Mouse (Mus musculus) left cerebral cortex, adult 8-10 months (tissue): ENCODE data around the gene Gm45062. TPM values are rescaled to one million over a fixed set of nuclear protein-coding genes. Genes with fewer than 3 reads are reported as not detected.

Experiments used
- DNase-seq, 2 experiments: peaks; one replicate each; pipeline ENCODE4 v3.0.0; 2022; ENCODE audit warnings: low spot score in 2 of 2
- total RNA-seq, 4 experiments: library from RNA; stranded (reverse); gene quantifications; 2 replicates each; pipeline ENCODE4 v1.2.4; 2022

Gm45062 gene
- total RNA-seq, 4 experiments from 2014 or later = 7.1 to 11.2 (median 10.4) TPM

GRCm38 (mm10) chr6:8617369-8617768 is 358.1 kb downstream of the Gm45062 start:
- DNase-seq = no peak

GRCm38 (mm10) chr6:8619582-8620350 is 360.5 kb downstream of the Gm45062 start:
- DNase-seq = no peak

DNA sequence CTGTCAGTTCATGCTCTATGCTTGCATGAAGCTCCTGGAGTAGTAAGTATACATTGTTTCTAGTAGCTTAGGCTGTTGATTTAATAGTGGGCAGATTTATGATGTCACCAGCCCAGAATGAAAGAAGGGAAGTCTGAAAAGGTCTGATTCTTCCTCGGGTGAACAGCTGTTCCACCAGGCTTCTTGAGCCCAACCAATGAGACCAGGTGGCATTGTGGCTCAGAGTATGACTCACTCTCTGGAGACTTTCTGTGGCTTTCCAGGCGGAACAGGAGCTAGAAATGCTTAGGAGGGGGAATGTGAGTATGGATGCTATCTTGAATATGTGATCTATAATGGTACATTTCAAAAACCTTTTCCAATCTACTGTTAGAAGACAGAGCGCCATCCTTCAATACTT is 363.8 kb downstream of the Gm45062 start:
- peak in 1 of 2 experiments; percentile 35 for DNase-seq

GRCm38 (mm10) chr6:8628226-8628625 is 369.0 kb downstream of the Gm45062 start:
- no peak for DNase-seq

GRCm38 (mm10) chr6:8628715-8629267 is 369.5 kb downstream of the Gm45062 start:
- no peak for DNase-seq

DNA sequence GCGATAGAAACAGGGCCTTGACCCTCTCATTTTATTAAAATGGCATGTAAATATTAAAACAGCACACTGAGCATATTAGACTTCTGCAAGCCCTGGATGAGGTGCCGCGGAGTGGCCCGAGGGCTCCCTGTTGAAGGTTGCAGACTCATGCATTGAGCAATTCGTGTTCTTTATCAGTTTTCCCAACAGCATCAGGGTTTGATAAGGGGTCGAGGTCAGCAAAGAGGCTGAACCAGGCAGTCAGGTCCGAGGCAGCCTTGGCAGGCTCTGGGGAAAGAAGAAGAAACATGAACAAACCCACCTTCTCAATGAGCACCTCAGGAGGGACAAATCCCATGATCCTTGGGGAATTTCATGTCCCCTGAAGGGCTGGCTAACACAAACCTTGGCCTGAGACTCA is 371.3 kb downstream of the Gm45062 start:
- no peak for DNase-seq

DNA sequence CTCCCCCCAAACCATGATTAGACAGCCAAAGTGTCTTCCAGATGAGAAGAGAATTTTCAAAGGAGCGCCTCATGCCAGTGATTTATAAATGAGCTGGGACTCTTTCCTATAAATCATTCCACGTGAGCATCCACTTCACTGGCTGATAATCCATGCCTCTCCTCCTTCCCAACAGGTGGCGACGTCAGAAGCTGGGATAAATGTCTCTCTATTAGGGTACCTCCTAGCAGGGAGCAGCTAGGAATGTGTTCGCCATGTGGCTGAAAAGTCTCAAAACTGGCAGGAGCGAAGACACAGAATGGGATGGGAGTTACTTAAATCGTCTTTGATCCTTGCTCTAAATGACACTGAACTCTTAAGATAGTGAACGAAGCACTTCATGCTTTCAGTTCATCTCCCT is 372.1 kb downstream of the Gm45062 start:
- DNase-seq = no peak

DNA sequence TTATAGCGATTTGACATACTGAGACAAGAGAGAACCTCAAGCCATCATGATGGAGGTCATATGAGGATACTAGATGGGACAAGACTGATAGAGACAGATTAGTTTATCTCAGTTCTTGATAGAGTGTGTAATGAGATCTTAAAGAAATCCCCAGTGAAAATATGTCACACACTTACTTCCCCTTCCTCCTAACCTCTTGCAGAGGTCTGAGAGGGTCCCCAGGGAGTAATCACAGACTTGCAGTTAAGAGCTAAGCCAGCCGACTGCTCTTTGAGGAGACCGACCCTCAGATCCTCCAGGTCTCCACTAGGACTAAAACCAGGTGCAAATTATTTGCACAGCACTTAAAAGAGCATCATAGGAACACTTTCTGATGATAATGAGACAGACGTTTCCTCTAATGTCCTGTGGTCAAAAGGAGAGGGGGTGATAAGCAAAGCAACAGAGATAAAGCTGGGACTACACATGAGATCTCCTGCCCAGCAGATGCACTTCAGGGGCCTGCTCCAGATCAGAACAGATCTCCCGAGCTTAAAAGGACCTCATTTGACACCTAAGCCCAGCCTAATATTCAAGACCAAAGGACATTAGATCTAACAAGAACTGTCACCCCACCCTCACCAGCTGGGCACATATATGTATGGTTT is 372.9 kb downstream of the Gm45062 start:
- no peak for DNase-seq

GRCm38 (mm10) chr6:8632701-8633100 is 373.5 kb downstream of the Gm45062 start:
- no peak for DNase-seq

GRCm38 (mm10) chr6:8638122-8638521 is 378.9 kb downstream of the Gm45062 start:
- peak in 1 of 2 experiments; percentile 73 for DNase-seq

- peak in 1 of 2 experiments; percentile 50 for DNase-seq
These were observed 379.6 kb downstream of the Gm45062 start for GRCm38 (mm10) chr6:8638899-8639298.

DNA sequence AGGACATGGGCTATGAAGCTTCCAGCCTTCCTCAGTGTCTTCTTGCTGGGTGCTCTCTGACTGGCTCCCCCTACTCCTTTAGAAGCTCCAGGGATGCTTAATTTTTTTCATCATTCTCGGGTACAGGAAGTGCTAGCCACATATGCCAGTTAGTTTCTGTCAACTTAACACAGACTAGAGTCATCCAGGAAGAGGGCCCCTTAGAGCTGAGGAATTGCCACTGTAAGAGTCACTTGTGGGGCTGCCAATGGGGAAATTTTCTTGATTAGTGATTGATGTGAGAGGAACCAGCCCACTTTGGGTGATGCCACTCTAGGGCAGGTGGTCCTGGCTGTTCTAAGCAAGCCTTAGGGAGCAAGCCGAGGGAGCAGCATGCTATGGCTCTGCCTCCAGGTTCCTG is 380.3 kb downstream of the Gm45062 start:
- no peak for DNase-seq

DNA sequence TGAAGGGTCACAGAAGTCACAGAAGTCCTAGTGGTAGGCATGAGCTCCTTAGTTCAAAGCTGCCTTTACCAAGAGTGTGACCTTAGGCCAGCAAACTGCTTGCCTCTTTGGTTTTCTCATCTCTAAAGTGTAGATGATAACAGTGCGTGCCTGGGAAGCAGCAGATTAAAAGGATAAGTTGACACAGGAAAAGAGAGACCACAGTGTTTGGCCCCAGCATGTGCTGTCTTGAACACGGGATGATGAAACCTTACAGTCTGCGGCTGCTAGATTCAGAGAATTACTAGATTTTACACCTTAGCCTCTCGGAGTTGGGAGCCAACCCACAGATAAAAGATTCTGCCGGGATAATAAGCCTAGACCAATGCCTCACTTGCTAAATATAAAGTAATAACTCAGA is 381.6 kb downstream of the Gm45062 start:
- DNase-seq = no peak

- DNase-seq = peak in 1 of 2 experiments; percentile 76
These were observed 385.5 kb downstream of the Gm45062 start for GRCm38 (mm10) chr6:8644703-8645102.

DNA sequence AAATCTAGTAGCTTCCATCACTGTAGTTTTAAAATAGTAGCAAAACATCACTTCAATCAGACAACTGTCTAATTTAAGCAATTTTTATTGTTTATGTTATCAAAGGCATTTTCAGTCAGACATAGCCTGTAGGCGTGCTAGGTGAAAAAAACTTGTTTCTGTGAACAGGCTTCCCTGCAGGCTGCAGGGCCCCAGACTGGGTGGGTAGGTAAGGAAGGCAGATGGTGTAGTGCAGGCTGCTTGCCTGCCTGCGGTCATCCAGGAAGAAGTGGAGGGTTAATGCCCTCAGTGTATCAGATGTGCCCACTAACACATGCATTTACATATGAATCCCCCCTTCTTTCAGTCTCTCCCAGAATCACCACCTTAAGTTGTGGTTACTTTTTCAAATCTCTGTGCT is 386.5 kb downstream of the Gm45062 start:
- DNase-seq = peak in 1 of 2 experiments; percentile 52

Other genes with a start within 250 kb of the Gm45062 start
- under 1 TPM; 0.39 to 0.62 (median 0.56) TPM for gene Col28a1, start 66.8 kb upstream of the Gm45062 start, total RNA-seq
- 10 to 100 TPM; 23.9 to 26.0 (median 25.4) TPM for gene Mios, start 50.2 kb upstream of the Gm45062 start, total RNA-seq
- gene Rpa3, start 277 bp upstream of the Gm45062 start, total RNA-seq = 10 to 100 TPM; 14.9 to 17.9 (median 15.7) TPM
- 10 to 100 TPM; 42.1 to 56.8 (median 44.8) TPM for gene Umad1, start 162 bp upstream of the Gm45062 start, total RNA-seq